Mouse (Mus musculus) thymus, postnatal 36 days (tissue): Measurements from ENCODE around the gene Mllt10.
"Not testable (repeated sequence)": the region's sequence is repeated elsewhere in the genome, so short reads cannot be mapped to it uniquely, and the experiment has no call there.

ENCODE experiments used
- DNase-seq, 2 experiments: peaks; one replicate each; pipeline ENCODE4 v3.0.0; 2022; ENCODE audit warnings: mixed read lengths in 2 of 2

The Mllt10 gene

GRCm38 (mm10) chr2:18052581-18052980 is 2.5 kb upstream of the Mllt10 start:
- no peak for DNase-seq

GRCm38 (mm10) chr2:18053243-18053950 is 1.6 kb upstream of the Mllt10 start:
- no peak for DNase-seq

GRCm38 (mm10) chr2:18053951-18054530 is 996 bp upstream of the Mllt10 start:
- no peak for DNase-seq

GRCm38 (mm10) chr2:18055929-18056785 is 1.1 kb downstream of the Mllt10 start:
- DNase-seq: peak; percentile 95 to 96

- peak; percentile 90 to 96 for DNase-seq
These were observed 1.8 kb downstream of the Mllt10 start for GRCm38 (mm10) chr2:18056786-18057255.

GRCm38 (mm10) chr2:18057336-18058145 is 2.5 kb downstream of the Mllt10 start:
- DNase-seq: peak; percentile 69 to 76

- no peak for DNase-seq
These were observed 3.2 kb downstream of the Mllt10 start for GRCm38 (mm10) chr2:18058146-18058708.

- DNase-seq: no peak
These were observed 4.0 kb downstream of the Mllt10 start for GRCm38 (mm10) chr2:18059063-18059462.

GRCm38 (mm10) chr2:18059891-18060290 is 4.9 kb downstream of the Mllt10 start:
- DNase-seq: no peak

GRCm38 (mm10) chr2:18060396-18060795 is 5.4 kb downstream of the Mllt10 start:
- DNase-seq: no peak

- DNase-seq: no peak
These were observed 8.8 kb downstream of the Mllt10 start for GRCm38 (mm10) chr2:18063763-18064251.

GRCm38 (mm10) chr2:18064356-18064858 is 9.4 kb downstream of the Mllt10 start:
- peak; percentile 92 to 98 for DNase-seq

- DNase-seq: peak; percentile 78 to 81
These were observed 10.1 kb downstream of the Mllt10 start for GRCm38 (mm10) chr2:18064941-18065707.

GRCm38 (mm10) chr2:18065708-18066030 is 10.6 kb downstream of the Mllt10 start:
- DNase-seq: no peak

GRCm38 (mm10) chr2:18066436-18066835 is 11.4 kb downstream of the Mllt10 start:
- no peak for DNase-seq

- no peak for DNase-seq
These were observed 13.2 kb downstream of the Mllt10 start for GRCm38 (mm10) chr2:18068071-18068796.

GRCm38 (mm10) chr2:18071947-18072346 is 16.9 kb downstream of the Mllt10 start:
- no peak for DNase-seq

- no peak for DNase-seq
These were observed 25.3 kb downstream of the Mllt10 start for GRCm38 (mm10) chr2:18080182-18080860.

- not testable (repeated sequence) for DNase-seq
These were observed 32.7 kb downstream of the Mllt10 start for GRCm38 (mm10) chr2:18087695-18088094.

GRCm38 (mm10) chr2:18093858-18094257 is 38.8 kb downstream of the Mllt10 start:
- DNase-seq: no peak
